Mouse (Mus musculus) regulatory T cell (primary cell): ENCODE data around the gene Lrrc4c.

ENCODE experiments used
- in situ Hi-C: fragments of 300-600 bp; cut with MboI, MseI; formaldehyde crosslinking; loops from one replicate; pipeline ENCODE4 v1.15.1; 2025; ENCODE audit warnings: high pct_unique_total_duplicates

Gene Lrrc4c

GRCm38 (mm10) chr2:97467031-97467549 is 1149.1 kb downstream of the Lrrc4c start:
- in situ Hi-C loops: no loop called here

GRCm38 (mm10) chr2:97467664-97468063 is 1149.7 kb downstream of the Lrrc4c start:
- in situ Hi-C loops: no loop called here

GRCm38 (mm10) chr2:97468372-97468771 is 1150.4 kb downstream of the Lrrc4c start:
- in situ Hi-C loops: no loop called here

GRCm38 (mm10) chr2:97469396-97469795 is 1151.4 kb downstream of the Lrrc4c start:
- in situ Hi-C loops: no loop called here

- in situ Hi-C loops: no loop called here
Observed at GRCm38 (mm10) chr2:97478175-97478924, 1160.4 kb downstream of the Lrrc4c start.

- in situ Hi-C loops: no loop called here
Observed at GRCm38 (mm10) chr2:97478925-97479298, 1160.9 kb downstream of the Lrrc4c start.

GRCm38 (mm10) chr2:97484990-97485389 is 1167.0 kb downstream of the Lrrc4c start:
- in situ Hi-C loops: no loop called here

- in situ Hi-C loops: no loop called here
Observed at GRCm38 (mm10) chr2:97485609-97486008, 1167.6 kb downstream of the Lrrc4c start.

GRCm38 (mm10) chr2:97487567-97487966 is 1169.6 kb downstream of the Lrrc4c start:
- in situ Hi-C loops: no loop called here

- in situ Hi-C loops: no loop called here
Observed at GRCm38 (mm10) chr2:97497069-97497468, 1179.1 kb downstream of the Lrrc4c start.

GRCm38 (mm10) chr2:97502501-97502900 is 1184.5 kb downstream of the Lrrc4c start:
- in situ Hi-C loops: no loop called here

GRCm38 (mm10) chr2:97504902-97505301 is 1186.9 kb downstream of the Lrrc4c start:
- in situ Hi-C loops: no loop called here

GRCm38 (mm10) chr2:97524256-97524922 is 1206.4 kb downstream of the Lrrc4c start:
- in situ Hi-C loops: no loop called here

- in situ Hi-C loops: no loop called here
Observed at GRCm38 (mm10) chr2:97525107-97525506, 1207.1 kb downstream of the Lrrc4c start.

GRCm38 (mm10) chr2:97530622-97531021 is 1212.7 kb downstream of the Lrrc4c start:
- in situ Hi-C loops: no loop called here

- in situ Hi-C loops: no loop called here
Observed at GRCm38 (mm10) chr2:97543691-97544672, 1226.0 kb downstream of the Lrrc4c start.

GRCm38 (mm10) chr2:97544673-97545071 is 1226.7 kb downstream of the Lrrc4c start:
- in situ Hi-C loops: no loop called here

- in situ Hi-C loops: no loop called here
Observed at GRCm38 (mm10) chr2:97545946-97546345, 1228.0 kb downstream of the Lrrc4c start.

GRCm38 (mm10) chr2:97564509-97564908 is 1246.5 kb downstream of the Lrrc4c start:
- in situ Hi-C loops: no loop called here

- in situ Hi-C loops: no loop called here
Observed at GRCm38 (mm10) chr2:97568954-97569353, 1251.0 kb downstream of the Lrrc4c start.

GRCm38 (mm10) chr2:97574921-97575320 is 1257.0 kb downstream of the Lrrc4c start:
- in situ Hi-C loops: loop anchor here (10.0 kb wide), 1 partner anchor 1440 kb away; no protein-coding TSS in a partner anchor

GRCm38 (mm10) chr2:97581132-97581531 is 1263.2 kb downstream of the Lrrc4c start:
- in situ Hi-C loops: no loop called here
